Comparison of ENCODE assay signal across 8 mouse cellular contexts in genomic region chr11:115257775-115258510, GRCm38 (mm10). TPM values are rescaled to one million over a fixed set of nuclear protein-coding genes. Genes with fewer than 3 reads are reported as not detected.
A peak's percentile ranks its signal among the peaks of the same experiment; 100 is the strongest.
DNase-seq lines count a peak whose midpoint lies in the region; ATAC-seq and TF ChIP-seq lines count a peak whose summit lies in the region.

No protein-coding gene starts in this region.

- H3K9ac ChIP-seq in hindbrain, postnatal 0 days (replicated peaks; ENCODE audit: low read length), result no peak overlapping the region
- no peak overlapping the region for H3K9ac ChIP-seq in liver, postnatal 0 days (replicated peaks)

- peak overlapping the region; percentile 16; the same call in 1 of the 2 replicates for H3K4me3 ChIP-seq in hindbrain, postnatal 0 days (ENCODE audit: low read length)
- H3K4me3 ChIP-seq in liver, postnatal 0 days (ENCODE audit: low read depth, low read length), result no peak overlapping the region

- no peak overlapping the region for H3K27ac ChIP-seq in hindbrain, postnatal 0 days
- no peak overlapping the region for H3K27ac ChIP-seq in liver, postnatal 0 days (ENCODE audit: low read depth)

- H3K4me1 ChIP-seq in hindbrain, postnatal 0 days (ENCODE audit: insufficient read depth, low read length), result peaks cover 5% of the 10 kb centered on the region; the same call in 1 of the 2 replicates
- peaks cover 3% of the 10 kb centered on the region; the same call in 1 of the 2 replicates for H3K4me1 ChIP-seq in liver, postnatal 0 days (ENCODE audit: insufficient read depth)

- H3K27me3 ChIP-seq in hindbrain, postnatal 0 days (ENCODE audit: insufficient read depth, low read length), result peaks cover 15% of the 10 kb centered on the region
- H3K27me3 ChIP-seq in liver, postnatal 0 days (ENCODE audit: insufficient read depth, low read length), result peaks cover 48% of the 10 kb centered on the region

- DNase-seq in ES-CJ7 (ENCODE audit: low read depth, low spot score) (peak; percentile 93), ZHBTc4 (ENCODE audit: low read depth, low spot score) (peak; percentile 96)
- no peak for DNase-seq in hindbrain, postnatal 0 days (ENCODE audit: low spot score)
- peak; percentile 76 for DNase-seq in liver, postnatal 0 days
- no peak for DNase-seq in cerebellum, adult 9-11 months
- no peak for DNase-seq in gastrocnemius, postnatal 36 days
- no peak for DNase-seq in urinary bladder, postnatal 25 days (ENCODE audit: low spot score)
- DNase-seq in ovary, postnatal 14 days (ENCODE audit: low spot score), result no peak

- TF ChIP-seq EP300 in liver, postnatal 0 days (IDR thresholded peaks at IDR 0.05; ENCODE audit: low read depth), result no peak

- H3K36me3 ChIP-seq in hindbrain, postnatal 0 days (ENCODE audit: insufficient read depth, low read length), result no peaks in the 10 kb centered on the region
- no peaks in the 10 kb centered on the region for H3K36me3 ChIP-seq in liver, postnatal 0 days (replicated peaks; ENCODE audit: insufficient read depth, low read length)

- H3K9me3 ChIP-seq in hindbrain, postnatal 0 days (ENCODE audit: low read length), result no peaks in the 10 kb centered on the region
- no peaks in the 10 kb centered on the region for H3K9me3 ChIP-seq in liver, postnatal 0 days (ENCODE audit: low read length)

- no peak for TF ChIP-seq CTCF in hindbrain, postnatal 0 days (IDR thresholded peaks at IDR 0.05; ENCODE audit: low read depth)
- no peak for TF ChIP-seq CTCF in liver, postnatal 0 days (IDR thresholded peaks at IDR 0.05; ENCODE audit: low read depth)

- whole genome bisulfite sequencing in hindbrain, postnatal 0 days, result 15% methylated on average over 59 of the region's 59 CpGs
- 18% methylated on average over 58 of the region's 59 CpGs for WGBS in liver, postnatal 0 days (ENCODE audit: insufficient replicate concordance)

- peak overlapping the region; percentile 29; the same call in 1 of the 2 replicates for H3K4me2 ChIP-seq in hindbrain, postnatal 0 days (ENCODE audit: low read depth, low read length)
- 0 out of 2 replicates have a peak overlapping the region, but pooled peaks have one; percentile 18 for H3K4me2 ChIP-seq in liver, postnatal 0 days (ENCODE audit: low read depth, low read length)

- ATAC-seq in hindbrain, postnatal 0 days, result peak; percentile 50
- peak; percentile 78 for ATAC-seq in liver, postnatal 0 days

- intact Hi-C loops in gastrocnemius, postnatal 36 days (cut with DNase I), result no loop called here

RNA-seq across cellular contexts. Expression of gene Grin2c, which starts 9.1 kb away (rescaled TPM):
- total RNA-seq in hindbrain, postnatal 0 days (2014; rRNA removed), result 6.9 and 7.1 TPM in 2 replicates
- 1.0 and 1.1 TPM in 2 replicates for polyA plus RNA-seq in hindbrain, postnatal 0 days (2015; fragmentation: Nextera tagmentation; extraction: Ambion mirVana)
- polyA plus RNA-seq in liver, postnatal 0 days (2015; fragmentation: Nextera tagmentation; extraction: Ambion mirVana), result 0.04 and 0.09 TPM in 2 replicates
- total RNA-seq in gastrocnemius, postnatal 36 days (2021), result not detected

RNA-seq across cellular contexts. Expression of gene Fdxr, which starts 18.9 kb away (rescaled TPM):
- total RNA-seq in hindbrain, postnatal 0 days (2014; rRNA removed), result 20.0 and 22.6 TPM in 2 replicates
- polyA plus RNA-seq in hindbrain, postnatal 0 days (2015; fragmentation: Nextera tagmentation; extraction: Ambion mirVana), result 15.0 and 16.4 TPM in 2 replicates
- polyA plus RNA-seq in liver, postnatal 0 days (2015; fragmentation: Nextera tagmentation; extraction: Ambion mirVana), result 7.0 and 7.3 TPM in 2 replicates
- 1 to 10 TPM; 3.6 to 4.4 TPM for total RNA-seq in gastrocnemius, postnatal 36 days (2021)

RNA-seq across cellular contexts. Expression of gene Fads6, which starts 39.5 kb away (rescaled TPM):
- total RNA-seq in hindbrain, postnatal 0 days (2014; rRNA removed), result 8.3 and 10.8 TPM in 2 replicates
- polyA plus RNA-seq in hindbrain, postnatal 0 days (2015; fragmentation: Nextera tagmentation; extraction: Ambion mirVana), result 1.8 and 1.9 TPM in 2 replicates
- 4.6 and 4.9 TPM in 2 replicates for polyA plus RNA-seq in liver, postnatal 0 days (2015; fragmentation: Nextera tagmentation; extraction: Ambion mirVana)
- total RNA-seq in gastrocnemius, postnatal 36 days (2021), result 1 to 10 TPM; 2.4 to 3.5 TPM

RNA-seq across cellular contexts. Expression of gene Otop2, which starts 49.0 kb away (rescaled TPM):
- 0.36 and 0.99 TPM in 2 replicates for total RNA-seq in hindbrain, postnatal 0 days (2014; rRNA removed)
- polyA plus RNA-seq in hindbrain, postnatal 0 days (2015; fragmentation: Nextera tagmentation; extraction: Ambion mirVana), result 0.20 and 0.34 TPM in 2 replicates
- polyA plus RNA-seq in liver, postnatal 0 days (2015; fragmentation: Nextera tagmentation; extraction: Ambion mirVana), result not detected in 2 replicates
- not detected for total RNA-seq in gastrocnemius, postnatal 36 days (2021)

Comparison
In these comparisons a context has a peak if more than half of its experiments do, and no peak if none do; other contexts are left out.
1. DNase-seq: peak in ES-CJ7 (single experiment), ZHBTc4 (single experiment) and liver, postnatal 0 days (single experiment); none in hindbrain, postnatal 0 days (single experiment), cerebellum, adult 9-11 months (single experiment), gastrocnemius, postnatal 36 days (0 of 2), urinary bladder, postnatal 25 days (single experiment) and ovary, postnatal 14 days (single experiment).